Mouse (Mus musculus): Measurements from ENCODE around the gene Adamtsl5. TPM values are rescaled to one million over a fixed set of nuclear protein-coding genes. Genes with fewer than 3 reads are reported as not detected.
"Not testable (repeated sequence)": the region's sequence is repeated elsewhere in the genome, so short reads cannot be mapped to it uniquely, and the experiment has no call there.

Gene Adamtsl5
- polyA plus RNA-seq, 1 experiment from 2014 or later, result 5.8 TPM

DNA sequence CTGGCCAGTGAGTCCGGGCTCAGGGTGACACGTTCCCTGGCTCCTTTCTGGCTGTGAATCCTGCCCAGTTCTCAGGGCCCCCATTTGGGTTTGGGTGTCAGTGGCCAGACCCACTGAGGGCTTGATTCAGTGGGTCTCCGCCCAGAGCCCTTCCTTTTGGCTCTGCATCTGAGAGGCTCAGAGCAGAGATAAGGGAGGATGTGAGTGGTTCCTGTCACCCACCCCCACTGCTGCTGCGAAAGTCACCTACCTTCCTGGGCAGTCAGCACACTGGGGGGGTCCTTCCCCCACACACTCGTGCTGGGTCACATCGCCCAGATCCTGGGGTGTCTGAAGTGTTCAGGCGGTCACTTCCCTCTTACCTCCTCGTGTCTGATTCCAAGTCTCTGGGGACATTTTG, 4.5 kb upstream of the Adamtsl5 start:
- Histone ChIP-seq H3K4me1 (ENCODE audit: control insufficient read depth, insufficient read depth, low read length) (peaks cover 15% of the 10 kb centered on the region), H3K27me3 (replicated peaks; ENCODE audit: control insufficient read depth, insufficient read depth, low read length) (peaks cover 91% of the 10 kb centered on the region), H3K9ac (ENCODE audit: low read depth, low read length) (no peak overlapping the region), H3K4me2 (ENCODE audit: low read depth, low read length) (no peak overlapping the region), H3K27ac (replicated peaks; ENCODE audit: low read depth, low read length) (no peak overlapping the region), H3K4me3 (ENCODE audit: low read depth, low read length) (no peak overlapping the region), H3K9me3 (ENCODE audit: control insufficient read depth, low read length) (no peaks in the 10 kb centered on the region), H3K36me3 (ENCODE audit: control insufficient read depth, insufficient read depth, low read length) (no peaks in the 10 kb centered on the region)
- WGBS, result 50% methylated on average over 7 of the region's 8 CpGs
- no peak for DNase-seq (ENCODE audit: low spot score)
- ATAC-seq (ENCODE audit: low read depth), result no peak

DNA sequence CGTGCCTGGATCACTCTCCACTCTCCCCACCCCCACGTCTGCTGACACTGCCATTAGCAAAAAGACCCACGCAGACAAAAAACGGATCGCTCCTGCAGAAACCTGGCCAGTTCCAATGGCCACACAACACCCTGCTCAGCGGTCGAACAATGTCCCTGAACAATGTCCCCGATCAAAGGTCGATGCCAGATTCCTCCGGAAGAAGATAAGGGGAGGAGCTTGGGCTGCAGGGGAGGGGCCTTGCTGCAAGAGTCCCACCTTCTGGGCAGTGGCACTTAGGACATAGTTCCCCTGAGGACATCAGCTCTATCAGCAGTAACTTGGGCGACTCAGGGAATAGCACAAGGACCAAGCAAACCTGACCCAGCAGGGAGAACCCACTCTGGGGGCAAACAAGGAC, 3.7 kb upstream of the Adamtsl5 start:
- Histone ChIP-seq H3K27me3 (replicated peaks; ENCODE audit: control insufficient read depth, insufficient read depth, low read length) (peaks cover 90% of the 10 kb centered on the region), H3K4me1 (ENCODE audit: control insufficient read depth, insufficient read depth, low read length) (peaks cover 19% of the 10 kb centered on the region), H3K4me2 (ENCODE audit: low read depth, low read length) (no peak overlapping the region), H3K36me3 (ENCODE audit: control insufficient read depth, insufficient read depth, low read length) (no peaks in the 10 kb centered on the region), H3K9me3 (ENCODE audit: control insufficient read depth, low read length) (no peaks in the 10 kb centered on the region), H3K27ac (replicated peaks; ENCODE audit: low read depth, low read length) (no peak overlapping the region), H3K9ac (ENCODE audit: low read depth, low read length) (no peak overlapping the region), H3K4me3 (ENCODE audit: low read depth, low read length) (no peak overlapping the region)
- 31% methylated on average over 11 of the region's 11 CpGs for WGBS
- DNase-seq (ENCODE audit: low spot score), result no peak
- no peak for ATAC-seq (ENCODE audit: low read depth)

DNA sequence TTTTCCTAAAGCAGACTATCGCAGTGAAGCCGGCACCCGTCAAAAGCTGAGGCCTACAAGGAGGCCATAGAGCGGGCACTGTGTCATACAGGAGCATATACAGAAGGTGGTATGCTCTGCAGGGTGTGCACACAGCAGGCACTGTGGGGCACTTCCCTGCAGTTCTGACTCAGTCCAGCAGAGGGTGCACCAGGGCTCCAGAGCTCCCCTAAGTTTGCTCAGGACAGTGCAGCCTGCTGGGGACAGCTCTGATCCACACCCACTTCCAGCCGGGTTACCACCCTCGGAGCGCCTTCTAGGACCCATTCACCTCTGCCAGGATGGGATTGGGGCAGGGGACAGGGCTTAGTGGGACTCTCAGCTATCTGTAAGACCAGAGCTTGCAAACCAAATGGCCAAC, 2.1 kb upstream of the Adamtsl5 start:
- H3K27ac ChIP-seq (replicated peaks; ENCODE audit: low read depth, low read length), result no peak overlapping the region
- H3K4me3 ChIP-seq (ENCODE audit: low read depth, low read length), result no peak overlapping the region
- peaks cover 13% of the 10 kb centered on the region for H3K4me1 ChIP-seq (ENCODE audit: control insufficient read depth, insufficient read depth, low read length)
- DNase-seq (ENCODE audit: low spot score) (peak; percentile 76), ATAC-seq (ENCODE audit: low read depth) (peak; percentile 86)
- no peak overlapping the region for H3K9ac ChIP-seq (ENCODE audit: low read depth, low read length)
- WGBS, result 5% methylated on average over 7 of the region's 7 CpGs
- H3K27me3 ChIP-seq (replicated peaks; ENCODE audit: control insufficient read depth, insufficient read depth, low read length), result peaks cover 85% of the 10 kb centered on the region
- no peak overlapping the region for H3K4me2 ChIP-seq (ENCODE audit: low read depth, low read length)
- H3K36me3 ChIP-seq (ENCODE audit: control insufficient read depth, insufficient read depth, low read length), result no peaks in the 10 kb centered on the region
- no peaks in the 10 kb centered on the region for H3K9me3 ChIP-seq (ENCODE audit: control insufficient read depth, low read length)

DNA sequence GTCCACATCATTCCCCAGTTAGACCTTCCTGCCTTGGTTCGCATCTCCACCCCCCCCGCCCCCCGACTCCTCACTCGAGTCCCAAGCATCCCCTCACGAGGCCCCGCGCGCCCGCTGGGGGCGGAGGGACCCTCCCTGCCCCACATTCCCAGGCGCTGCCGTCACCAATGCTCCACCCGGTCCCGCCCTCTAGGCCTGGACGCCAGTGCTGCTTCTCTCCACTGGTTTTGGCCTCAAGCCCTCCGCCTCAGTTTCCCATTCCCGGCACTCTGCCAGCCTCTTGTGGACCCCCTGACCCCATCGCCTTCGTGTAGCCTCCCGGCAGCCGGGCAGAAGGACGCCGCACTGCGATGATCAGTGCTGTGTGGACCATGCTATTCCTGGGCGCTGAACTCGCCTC, 769 bp upstream of the Adamtsl5 start:
- H3K36me3 ChIP-seq (ENCODE audit: control insufficient read depth, insufficient read depth, low read length), result no peaks in the 10 kb centered on the region
- WGBS, result 15% methylated on average over 26 of the region's 26 CpGs
- H3K4me3 ChIP-seq (ENCODE audit: low read depth, low read length), result peak overlapping the region; percentile 25
- peak overlapping the region; percentile 50; the same call in 1 of the 2 replicates for H3K9ac ChIP-seq (ENCODE audit: low read depth, low read length)
- peak; percentile 58 for DNase-seq (ENCODE audit: low spot score)
- peaks cover 20% of the 10 kb centered on the region for H3K4me1 ChIP-seq (ENCODE audit: control insufficient read depth, insufficient read depth, low read length)
- no peaks in the 10 kb centered on the region for H3K9me3 ChIP-seq (ENCODE audit: control insufficient read depth, low read length)
- no peak overlapping the region for H3K27ac ChIP-seq (replicated peaks; ENCODE audit: low read depth, low read length)
- ATAC-seq (ENCODE audit: low read depth), result no peak
- H3K27me3 ChIP-seq (replicated peaks; ENCODE audit: control insufficient read depth, insufficient read depth, low read length), result peaks cover 87% of the 10 kb centered on the region
- peak overlapping the region; percentile 52 for H3K4me2 ChIP-seq (ENCODE audit: low read depth, low read length)

DNA sequence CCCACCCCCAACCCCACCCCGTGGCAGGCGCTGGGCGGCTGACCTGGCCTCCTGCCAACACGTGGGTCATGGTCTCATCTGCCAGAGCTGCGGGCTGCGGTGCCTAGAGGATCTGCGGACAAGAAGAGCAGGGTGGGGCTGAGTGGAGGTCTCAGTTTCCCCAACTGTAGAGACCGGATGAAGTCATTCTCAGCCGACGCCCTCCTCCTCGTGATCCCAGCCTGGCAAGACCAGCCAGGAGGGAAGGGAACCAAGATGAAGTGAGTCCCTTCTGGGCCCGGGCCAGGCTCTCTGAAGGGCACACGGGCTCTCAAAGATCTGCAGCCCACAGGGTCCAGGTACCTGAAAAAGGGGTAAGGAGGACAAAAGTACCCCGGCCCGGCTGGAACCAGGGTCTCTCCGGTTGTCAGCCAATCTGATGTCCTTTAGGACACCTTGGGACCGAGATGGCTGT, 671 bp downstream of the Adamtsl5 start:
- no peak for DNase-seq (ENCODE audit: low spot score)
- ATAC-seq (ENCODE audit: low read depth), result no peak
- no peak overlapping the region for H3K27ac ChIP-seq (replicated peaks; ENCODE audit: low read depth, low read length)
- H3K9ac ChIP-seq (ENCODE audit: low read depth, low read length), result 0 out of 2 replicates have a peak overlapping the region, but pooled peaks have one; percentile 50
- peak overlapping the region; percentile 25 for H3K4me3 ChIP-seq (ENCODE audit: low read depth, low read length)
- WGBS, result 13% methylated on average over 17 of the region's 17 CpGs
- H3K9me3 ChIP-seq (ENCODE audit: control insufficient read depth, low read length), result no peaks in the 10 kb centered on the region
- peaks cover 92% of the 10 kb centered on the region for H3K27me3 ChIP-seq (replicated peaks; ENCODE audit: control insufficient read depth, insufficient read depth, low read length)
- H3K36me3 ChIP-seq (ENCODE audit: control insufficient read depth, insufficient read depth, low read length), result no peaks in the 10 kb centered on the region
- H3K4me1 ChIP-seq (ENCODE audit: control insufficient read depth, insufficient read depth, low read length), result peaks cover 35% of the 10 kb centered on the region
- H3K4me2 ChIP-seq (ENCODE audit: low read depth, low read length), result peak overlapping the region; percentile 52

DNA sequence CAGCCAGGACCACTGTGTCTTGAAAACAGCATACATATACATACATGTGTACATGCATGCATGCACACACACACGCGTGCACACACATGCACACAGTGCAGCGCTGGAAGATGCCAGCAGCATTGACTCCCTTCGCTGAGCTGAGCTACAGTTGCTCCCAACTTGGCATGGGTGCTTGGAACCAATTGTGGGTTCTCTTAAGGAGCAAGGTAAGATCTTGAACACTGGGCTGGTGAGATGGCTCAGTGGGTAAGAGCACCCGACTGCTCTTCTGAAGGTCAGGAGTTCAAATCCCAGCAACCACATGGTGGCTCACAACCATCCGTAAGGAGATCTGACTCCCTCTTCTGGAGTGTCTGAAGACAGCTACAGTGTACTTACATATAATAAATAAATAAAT, 2.3 kb downstream of the Adamtsl5 start:
- Histone ChIP-seq H3K27me3 (replicated peaks; ENCODE audit: control insufficient read depth, insufficient read depth, low read length) (peaks cover 92% of the 10 kb centered on the region), H3K4me1 (ENCODE audit: control insufficient read depth, insufficient read depth, low read length) (peaks cover 41% of the 10 kb centered on the region)
- not testable (repeated sequence) for H3K27ac ChIP-seq (replicated peaks; ENCODE audit: low read depth, low read length); H3K9ac ChIP-seq (ENCODE audit: low read depth, low read length); ATAC-seq (ENCODE audit: low read depth); H3K4me2 ChIP-seq (ENCODE audit: low read depth, low read length); H3K4me3 ChIP-seq (ENCODE audit: low read depth, low read length); H3K9me3 ChIP-seq (ENCODE audit: control insufficient read depth, low read length); H3K36me3 ChIP-seq (ENCODE audit: control insufficient read depth, insufficient read depth, low read length); DNase-seq (ENCODE audit: low spot score)
- 73% methylated on average over 5 of the region's 6 CpGs for WGBS

DNA sequence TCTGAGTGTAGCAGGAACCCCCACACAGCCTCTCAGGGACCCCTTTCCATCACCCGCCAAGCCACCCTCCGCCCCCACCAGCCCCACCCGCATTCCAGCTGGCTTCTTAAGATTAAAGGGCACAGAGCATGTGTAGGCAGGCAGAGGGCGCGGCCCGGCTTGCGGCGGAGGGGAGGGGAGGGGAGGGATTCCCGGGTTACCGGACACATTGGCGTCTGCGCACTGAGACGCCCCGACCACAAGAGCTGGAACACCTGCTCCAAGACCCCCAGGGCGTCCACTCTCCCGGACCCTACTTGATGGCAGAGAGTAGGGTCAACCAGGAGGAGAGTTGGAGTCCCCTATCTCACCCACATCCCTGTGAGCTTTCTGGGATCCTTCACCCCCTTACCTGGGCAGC, 3.1 kb downstream of the Adamtsl5 start:
- DNase-seq (ENCODE audit: low spot score) (peak; percentile 58), ATAC-seq (ENCODE audit: low read depth) (no peak)
- Histone ChIP-seq H3K4me2 (ENCODE audit: low read depth, low read length) (peak overlapping the region; percentile 39), H3K27me3 (replicated peaks; ENCODE audit: control insufficient read depth, insufficient read depth, low read length) (peaks cover 93% of the 10 kb centered on the region), H3K36me3 (ENCODE audit: control insufficient read depth, insufficient read depth, low read length) (no peaks in the 10 kb centered on the region), H3K9me3 (ENCODE audit: control insufficient read depth, low read length) (no peaks in the 10 kb centered on the region), H3K4me3 (ENCODE audit: low read depth, low read length) (peak overlapping the region; percentile 8; the same call in 1 of the 2 replicates), H3K9ac (ENCODE audit: low read depth, low read length) (no peak overlapping the region), H3K4me1 (ENCODE audit: control insufficient read depth, insufficient read depth, low read length) (peaks cover 41% of the 10 kb centered on the region), H3K27ac (replicated peaks; ENCODE audit: low read depth, low read length) (no peak overlapping the region)
- 0% methylated on average over 5 of the region's 16 CpGs for WGBS

DNA sequence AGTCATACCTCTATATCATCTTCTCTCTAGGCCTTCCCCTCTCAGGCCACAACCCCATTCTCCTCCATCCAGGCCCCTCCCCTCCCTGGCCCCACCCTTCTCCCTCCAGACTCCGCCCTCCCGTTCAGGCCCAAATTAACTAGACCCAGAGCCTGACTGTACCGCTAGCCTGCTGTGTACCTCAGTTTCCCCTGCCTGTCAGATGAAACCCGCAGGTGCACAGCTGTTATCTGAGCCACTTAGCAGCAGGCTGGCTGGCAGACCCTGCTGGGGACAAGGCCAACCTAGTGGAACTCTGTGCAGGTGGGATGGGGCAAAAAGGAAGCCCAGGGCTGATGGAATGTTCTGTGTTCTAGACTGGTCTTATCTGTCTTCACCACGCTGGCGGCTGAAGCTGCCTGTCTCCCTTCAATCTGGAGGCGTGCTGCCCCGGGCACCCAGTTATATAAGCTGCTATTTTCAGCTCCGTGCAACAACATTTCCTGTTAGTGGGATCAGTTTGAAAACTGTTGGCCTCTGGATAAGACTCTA, 4.0 kb downstream of the Adamtsl5 start:
- WGBS, result 45% methylated on average over 9 of the region's 9 CpGs
- ATAC-seq (ENCODE audit: low read depth) (no peak), DNase-seq (ENCODE audit: low spot score) (no peak)
- H3K4me3 ChIP-seq (ENCODE audit: low read depth, low read length), result no peak overlapping the region
- no peak overlapping the region for H3K9ac ChIP-seq (ENCODE audit: low read depth, low read length)
- H3K36me3 ChIP-seq (ENCODE audit: control insufficient read depth, insufficient read depth, low read length), result no peaks in the 10 kb centered on the region
- no peak overlapping the region for H3K27ac ChIP-seq (replicated peaks; ENCODE audit: low read depth, low read length)
- H3K4me1 ChIP-seq (ENCODE audit: control insufficient read depth, insufficient read depth, low read length), result peaks cover 41% of the 10 kb centered on the region
- no peaks in the 10 kb centered on the region for H3K9me3 ChIP-seq (ENCODE audit: control insufficient read depth, low read length)
- peak overlapping the region; percentile 57 for H3K4me2 ChIP-seq (ENCODE audit: low read depth, low read length)
- H3K27me3 ChIP-seq (replicated peaks; ENCODE audit: control insufficient read depth, insufficient read depth, low read length), result peaks cover 86% of the 10 kb centered on the region

DNA sequence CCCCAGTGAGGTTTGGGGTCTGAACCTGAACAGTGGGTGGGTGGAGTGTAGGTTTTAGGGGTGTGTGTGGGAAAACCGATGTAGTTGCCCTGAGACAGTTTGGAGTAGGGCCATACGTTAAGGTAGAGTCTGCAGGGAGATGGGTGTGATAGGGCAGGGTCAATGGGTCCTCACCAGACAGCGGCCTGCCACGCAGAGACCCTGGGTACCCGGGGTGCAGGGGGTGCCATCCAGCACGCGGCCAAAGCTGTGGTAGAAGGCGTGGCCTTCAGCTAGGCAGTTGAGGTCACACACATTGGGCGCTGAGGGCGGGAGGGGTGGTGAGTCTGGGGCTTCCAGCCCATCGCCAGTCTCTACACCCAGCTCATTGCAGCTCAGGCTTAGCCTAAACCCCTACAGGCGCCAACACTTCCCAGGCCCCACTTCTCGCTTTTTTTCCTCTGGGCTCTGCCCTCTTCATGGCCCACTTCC, 4.8 kb downstream of the Adamtsl5 start:
- no peak; the same call in 1 of the 2 replicates for ATAC-seq (ENCODE audit: low read depth)
- WGBS, result 24% methylated on average over 13 of the region's 13 CpGs
- H3K4me3 ChIP-seq (ENCODE audit: low read depth, low read length), result peak overlapping the region; percentile 37
- H3K4me2 ChIP-seq (ENCODE audit: low read depth, low read length), result peak overlapping the region; percentile 57
- H3K9me3 ChIP-seq (ENCODE audit: control insufficient read depth, low read length), result no peaks in the 10 kb centered on the region
- no peaks in the 10 kb centered on the region for H3K36me3 ChIP-seq (ENCODE audit: control insufficient read depth, insufficient read depth, low read length)
- H3K9ac ChIP-seq (ENCODE audit: low read depth, low read length), result peak overlapping the region; percentile 2; the same call in 1 of the 2 replicates
- H3K27ac ChIP-seq (replicated peaks; ENCODE audit: low read depth, low read length), result no peak overlapping the region; the same call in 1 of the 2 replicates
- peaks cover 40% of the 10 kb centered on the region for H3K4me1 ChIP-seq (ENCODE audit: control insufficient read depth, insufficient read depth, low read length)
- no peak for DNase-seq (ENCODE audit: low spot score)
- peaks cover 79% of the 10 kb centered on the region for H3K27me3 ChIP-seq (replicated peaks; ENCODE audit: control insufficient read depth, insufficient read depth, low read length)

All from embryonic facial prominence, embryonic 14.5 days (tissue).